Mouse (Mus musculus) kidney, postnatal 4 days (tissue): Measurements from ENCODE around the gene Itprid1.

ENCODE experiments used
- DNase-seq, 2 experiments: peaks; one replicate each; pipeline ENCODE4 v3.0.0; 2021; ENCODE audit warnings: mixed read lengths in 2 of 2

Itprid1 gene

GRCm38 (mm10) chr6:55836650-55837320 lies at the start of gene Itprid1:
TSS of gene Itprid1 (plus strand) at chr6:55836895.
- no peak for DNase-seq

GRCm38 (mm10) chr6:55789557-55789956 lies 47.1 kb upstream of the Itprid1 start:
- DNase-seq: no peak

GRCm38 (mm10) chr6:55791852-55792496 lies 44.7 kb upstream of the Itprid1 start:
- no peak for DNase-seq

GRCm38 (mm10) chr6:55792536-55792935 lies 44.2 kb upstream of the Itprid1 start:
- no peak for DNase-seq

GRCm38 (mm10) chr6:55802686-55803085 lies 34.0 kb upstream of the Itprid1 start:
- DNase-seq: no peak

- no peak for DNase-seq
Measured at GRCm38 (mm10) chr6:55803357-55803756, 33.3 kb upstream of the Itprid1 start.

GRCm38 (mm10) chr6:55803991-55804680 lies 32.6 kb upstream of the Itprid1 start:
- peak; percentile 19 to 22 for DNase-seq

GRCm38 (mm10) chr6:55804681-55805000 lies 32.1 kb upstream of the Itprid1 start:
- no peak for DNase-seq

GRCm38 (mm10) chr6:55805291-55806137 lies 31.2 kb upstream of the Itprid1 start:
- no peak for DNase-seq

GRCm38 (mm10) chr6:55806537-55806936 lies 30.2 kb upstream of the Itprid1 start:
- no peak for DNase-seq

- no peak for DNase-seq
Measured at GRCm38 (mm10) chr6:55808692-55809091, 28.0 kb upstream of the Itprid1 start.

- no peak for DNase-seq
Measured at GRCm38 (mm10) chr6:55811153-55811552, 25.5 kb upstream of the Itprid1 start.

GRCm38 (mm10) chr6:55812353-55812752 lies 24.3 kb upstream of the Itprid1 start:
- no peak for DNase-seq

- DNase-seq: no peak
Measured at GRCm38 (mm10) chr6:55814184-55814926, 22.3 kb upstream of the Itprid1 start.

GRCm38 (mm10) chr6:55816911-55817310 lies 19.8 kb upstream of the Itprid1 start:
- DNase-seq: no peak

- DNase-seq: no peak
Measured at GRCm38 (mm10) chr6:55829722-55830121, 7.0 kb upstream of the Itprid1 start.

GRCm38 (mm10) chr6:55852589-55852988 lies 15.9 kb downstream of the Itprid1 start:
- DNase-seq: no peak

GRCm38 (mm10) chr6:55856085-55856484 lies 19.4 kb downstream of the Itprid1 start:
- no peak for DNase-seq

GRCm38 (mm10) chr6:55865206-55865605 lies 28.5 kb downstream of the Itprid1 start:
- DNase-seq: no peak

GRCm38 (mm10) chr6:55879356-55879960 lies 42.8 kb downstream of the Itprid1 start:
- peak in 1 of 2 experiments; percentile 4 for DNase-seq

GRCm38 (mm10) chr6:55880886-55881285 lies 44.2 kb downstream of the Itprid1 start:
- peak in 1 of 2 experiments; percentile 2 for DNase-seq

- no peak for DNase-seq
Measured at GRCm38 (mm10) chr6:55887598-55887997, 50.9 kb downstream of the Itprid1 start.
